Mouse (Mus musculus) spleen, adult 12 weeks (tissue): ENCODE measurements around the gene Hbb-bt.
"Not testable (repeated sequence)": the region's sequence is repeated elsewhere in the genome, so short reads cannot be mapped to it uniquely, and the experiment has no call there.

Experiments used
- DNase-seq: peaks from one replicate; pipeline ENCODE4 v3.0.0; 2022; ENCODE audit warnings: low spot score

Gene Hbb-bt

DNA sequence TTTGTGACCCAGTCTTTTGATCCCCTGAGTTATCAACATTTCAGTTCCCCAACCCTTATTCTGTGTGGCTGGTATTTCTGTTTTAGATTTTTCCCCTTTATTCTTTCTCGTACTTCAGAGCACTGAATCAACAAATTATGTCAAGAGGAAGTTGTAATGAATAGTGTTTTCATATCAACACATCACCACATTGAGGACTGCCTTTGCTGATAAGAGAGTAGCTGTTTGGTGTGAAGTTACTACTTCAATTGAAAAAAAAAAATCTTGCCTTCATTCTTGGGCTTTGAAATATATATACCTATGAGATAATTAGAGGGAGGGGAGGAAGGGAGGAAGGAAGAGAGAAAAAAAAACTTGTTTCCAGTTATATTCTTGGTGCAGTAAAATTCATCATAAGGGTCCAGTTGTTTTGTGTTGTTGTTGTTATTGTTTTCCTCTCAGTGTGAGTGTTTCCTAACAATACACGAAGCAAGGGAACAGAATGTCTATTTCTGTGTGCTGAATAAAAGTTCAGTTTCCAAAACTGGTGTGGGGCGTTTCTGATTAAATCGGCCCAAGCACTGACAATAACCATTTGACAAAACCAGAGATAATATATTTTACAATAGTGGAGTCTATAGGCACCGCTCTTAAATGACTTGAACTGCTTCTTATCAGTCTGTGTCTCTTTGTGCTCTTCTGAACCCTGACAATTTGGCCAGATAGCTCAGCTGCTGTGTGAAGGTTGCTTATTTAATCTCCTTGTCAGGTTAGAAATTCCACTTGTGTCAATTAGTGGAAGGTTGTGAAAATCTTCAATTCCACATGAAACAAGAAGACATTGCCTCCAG is 4.6 kb downstream of the Hbb-bt start:
- no peak for DNase-seq

DNA sequence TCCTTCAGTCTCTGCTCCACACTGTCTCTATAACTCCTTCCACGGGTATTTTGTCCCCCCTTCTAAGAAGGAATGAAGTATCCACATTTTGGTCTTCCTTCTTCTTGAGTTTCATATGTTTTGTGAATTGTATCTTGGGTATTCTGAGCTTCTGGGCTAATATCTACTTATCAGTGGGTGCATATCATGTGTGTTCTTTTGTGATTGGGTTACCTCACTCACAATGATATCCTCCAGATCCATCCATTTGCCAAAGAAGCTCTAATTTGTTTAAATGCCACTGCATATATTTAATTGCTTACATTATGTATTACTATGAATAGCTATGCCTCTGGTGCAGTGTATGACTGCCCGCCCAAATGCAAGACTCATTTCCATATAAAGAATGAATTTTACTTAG is 5.7 kb downstream of the Hbb-bt start:
- not testable (repeated sequence) for DNase-seq

DNA sequence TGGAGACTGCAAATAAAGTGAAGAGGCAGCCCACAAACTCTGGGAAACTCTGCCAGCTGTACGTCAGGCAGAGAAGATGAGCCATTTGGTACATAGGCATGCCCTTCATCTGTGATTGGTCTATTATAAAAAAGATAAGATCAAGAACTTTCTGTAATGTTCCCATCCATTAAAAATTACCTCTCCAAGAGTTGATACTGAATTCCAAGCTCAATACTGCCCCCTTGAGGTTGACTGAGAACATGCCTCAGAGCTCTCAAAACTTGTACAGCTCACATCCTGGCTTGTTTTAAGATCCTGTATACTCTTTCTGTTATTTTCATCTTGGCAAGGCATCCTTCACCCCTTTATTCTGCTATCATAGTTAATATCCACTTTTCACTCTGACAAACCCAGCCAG is 6.9 kb downstream of the Hbb-bt start:
- no peak for DNase-seq

DNA sequence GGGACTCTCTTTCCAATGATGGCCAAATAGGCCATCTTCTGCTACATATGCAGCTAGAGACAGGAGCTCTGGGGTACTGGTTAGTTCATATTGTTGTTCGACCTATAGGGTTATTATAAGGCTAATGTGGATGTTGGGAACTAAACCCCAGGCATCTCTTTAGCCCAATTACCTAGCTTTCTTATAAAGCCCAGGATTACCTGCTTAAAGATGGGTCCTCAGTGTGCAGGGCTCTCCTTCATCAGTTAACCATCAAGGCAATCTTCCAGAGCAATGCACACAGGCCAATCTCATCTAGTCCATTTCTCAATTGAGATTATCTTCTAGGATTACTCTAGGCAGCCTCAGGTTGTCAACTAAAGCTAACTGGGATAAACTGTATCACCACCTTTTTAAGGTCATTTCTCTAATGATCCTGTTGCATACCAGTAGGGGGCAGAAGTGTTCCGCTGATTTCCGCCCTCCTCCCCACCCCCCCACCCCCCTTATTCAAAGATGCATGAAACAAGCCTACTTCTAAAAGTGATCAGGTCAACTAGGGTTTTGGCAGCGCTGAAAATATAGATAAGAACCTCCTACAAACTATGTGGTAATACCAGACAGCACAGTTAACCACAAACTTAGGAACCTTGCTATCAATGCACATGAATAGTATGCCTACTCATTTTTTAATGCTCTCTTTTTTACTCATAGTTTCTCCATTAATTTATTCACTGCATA is 21.0 kb downstream of the Hbb-bt start:
- DNase-seq: no peak

DNA sequence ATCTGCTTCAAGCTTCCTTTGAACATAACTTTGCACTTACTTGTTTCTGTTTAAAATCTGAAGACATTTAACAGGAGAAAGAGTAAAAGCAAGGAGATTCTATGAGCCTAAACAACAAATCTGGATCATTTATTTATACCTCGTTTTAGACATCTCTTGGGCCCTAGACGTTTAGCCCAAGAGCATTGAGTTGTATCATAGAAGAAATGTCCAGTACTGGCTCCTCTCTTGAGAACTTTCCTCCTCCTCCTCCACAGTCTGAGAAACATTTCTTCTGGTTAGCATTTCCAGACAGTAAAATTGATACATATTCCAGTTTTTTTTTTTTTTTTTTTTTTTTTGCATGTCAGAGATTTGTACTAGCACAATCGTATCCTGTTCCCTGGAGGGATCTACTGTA is 22.1 kb downstream of the Hbb-bt start, which contains the start of gene Olfr67:
TSS of gene Olfr67 (minus strand) at position 101 of the 400 bp plus-strand sequence.
- no peak for DNase-seq

DNA sequence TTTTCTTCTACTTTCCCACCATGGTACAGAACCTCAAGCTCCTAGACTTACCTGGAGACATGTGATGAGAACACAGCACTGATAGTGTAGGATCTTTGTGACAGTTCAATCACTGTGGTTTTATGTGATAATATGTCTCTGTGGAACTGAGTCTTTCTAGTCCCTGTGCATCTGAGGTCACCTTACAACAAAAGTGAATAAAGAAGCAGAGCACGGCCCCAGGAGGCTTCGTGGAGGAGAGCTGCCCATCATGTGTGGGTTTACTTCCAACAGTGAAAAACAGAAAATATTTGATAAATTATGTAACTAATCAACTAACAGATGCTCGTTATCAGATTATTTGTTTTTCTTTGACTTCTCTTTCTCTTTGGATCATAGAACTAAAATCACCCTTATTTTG is 34.2 kb downstream of the Hbb-bt start, which contains the start of gene Olfr68:
TSS of gene Olfr68 (minus strand) at position 101 of the 400 bp plus-strand sequence.
- no peak for DNase-seq

DNA sequence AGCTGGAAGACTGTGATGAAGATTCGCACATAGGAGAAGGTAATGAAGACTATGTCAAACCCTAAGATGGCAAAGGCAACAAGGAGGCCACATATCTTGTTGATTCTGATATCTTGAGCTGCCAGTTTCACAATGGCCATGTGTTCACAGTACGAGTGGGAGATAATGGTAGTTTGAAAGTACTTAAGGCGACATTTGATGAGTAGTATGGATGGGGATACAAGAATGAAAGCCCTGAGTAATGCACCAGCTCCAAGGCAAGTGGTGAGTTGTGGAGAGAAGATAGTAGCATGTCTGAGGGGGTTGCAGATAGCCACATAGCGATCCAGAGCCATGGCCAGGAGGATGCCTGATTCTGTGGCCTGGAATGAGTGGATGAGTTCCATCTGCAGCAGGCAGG is 36.1 kb downstream of the Hbb-bt start:
- not testable (repeated sequence) for DNase-seq

DNA sequence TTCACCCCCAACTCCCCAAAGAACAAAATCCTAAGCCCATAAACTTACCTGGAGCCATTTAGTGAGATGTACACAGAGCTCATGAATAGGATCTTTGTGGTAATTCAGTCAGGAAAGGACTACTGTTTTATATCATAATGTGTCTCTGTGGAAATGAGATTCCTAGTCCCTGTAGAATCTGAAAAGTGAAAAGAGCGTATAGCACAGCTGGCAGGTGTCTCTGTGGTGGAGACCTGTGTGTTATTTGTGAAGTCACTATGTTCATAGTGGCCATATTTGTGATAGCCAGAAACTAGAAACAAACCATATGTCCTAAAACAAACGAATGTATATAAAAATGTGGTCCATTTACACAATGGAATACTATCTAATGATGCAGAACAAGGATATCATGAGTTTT is 42.3 kb downstream of the Hbb-bt start, which contains the start of gene Olfr69:
TSS of gene Olfr69 (minus strand) at position 101 of the 400 bp plus-strand sequence.
- no peak for DNase-seq

DNA sequence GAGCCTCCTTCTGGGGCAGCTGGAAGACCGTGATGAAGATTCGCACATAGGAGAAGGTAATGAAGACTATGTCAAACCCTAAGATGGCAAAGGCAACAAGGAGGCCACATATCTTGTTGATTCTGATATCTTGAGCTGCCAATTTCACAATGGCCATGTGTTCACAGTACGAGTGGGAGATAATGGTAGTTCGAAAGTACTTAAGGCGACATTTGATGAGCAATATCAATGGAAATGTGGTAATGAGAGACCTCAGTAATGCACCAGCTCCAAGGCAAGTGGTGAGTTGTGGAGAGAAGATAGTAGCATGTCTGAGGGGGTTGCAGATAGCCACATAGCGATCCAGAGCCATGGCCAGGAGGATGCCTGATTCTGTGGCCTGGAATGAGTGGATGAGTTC is 46.1 kb downstream of the Hbb-bt start:
- DNase-seq: not testable (repeated sequence)
